Mouse (Mus musculus) megakaryocyte, embryonic 14.5 days (primary cell): ENCODE results near the gene Angel1. TPM values are rescaled to one million over a fixed set of nuclear protein-coding genes. Genes with fewer than 3 reads are reported as not detected.

ENCODE experiments used
- H3K27me3 ChIP-seq: replicated peaks from 2 replicates; pipeline ENCODE3; 2012; ENCODE audit warnings: inconsistent platforms
- H3K36me3 ChIP-seq: replicated peaks from 2 replicates; pipeline ENCODE3; 2012; ENCODE audit warnings: low read length, inconsistent platforms, mixed read lengths
- H3K4me1 ChIP-seq: 2 replicates; pipeline ENCODE4 v1.6.1; 2012; ENCODE audit warnings: inconsistent platforms
- H3K4me3 ChIP-seq: replicated peaks from 2 replicates; pipeline ENCODE3; 2012; ENCODE audit warnings: moderate library complexity, mild to moderate bottlenecking, inconsistent platforms
- H3K9me3 ChIP-seq: 2 replicates; pipeline ENCODE4 v1.6.1; 2012; ENCODE audit warnings: inconsistent platforms
- FLI1 ChIP-seq: IDR thresholded peaks from 2 replicates; pipeline ENCODE4 v1.6.1; 2012; ENCODE audit warnings: low read length, inconsistent platforms, mixed read lengths
- GATA1 ChIP-seq: IDR thresholded peaks from 3 replicates; pipeline ENCODE4 v1.6.1; 2012; ENCODE audit warnings: mixed read lengths, low read length, inconsistent platforms, borderline replicate concordance
- polyA plus RNA-seq: library from polyadenylated mRNA; stranded (reverse); fragments of >175 nt; gene quantifications from 2 replicates; pipeline ENCODE4 v1.2.3, GENCODE M21; 2012; ENCODE audit warnings: low replicate concordance; ENCODE audit not compliant: insufficient read depth

Gene Angel1
- polyA plus RNA-seq, 1 experiment = 1.2 TPM

DNA sequence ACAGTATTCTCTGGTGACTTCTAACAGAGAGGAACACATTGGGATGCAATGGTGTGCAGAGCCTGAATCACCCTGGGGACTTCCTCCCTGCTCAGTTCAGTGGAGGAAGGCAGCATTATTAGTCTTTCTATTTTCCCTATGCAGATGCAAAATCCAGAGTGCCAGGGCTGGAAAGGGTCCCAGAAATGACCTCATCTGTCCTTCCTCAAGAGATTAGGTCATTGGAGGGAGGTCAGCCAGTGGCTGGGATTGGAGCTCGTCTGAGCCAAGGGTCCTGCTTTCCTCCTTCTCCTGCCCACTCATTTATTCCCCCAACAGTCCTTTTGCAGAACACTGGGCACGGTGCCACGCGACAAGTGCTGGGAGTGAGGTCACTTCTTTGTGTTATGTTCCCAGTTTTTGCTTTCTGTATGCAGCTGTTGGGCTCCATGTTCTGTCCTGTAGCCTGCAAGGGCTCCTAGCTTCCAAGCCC, 73.7 kb downstream of the Angel1 start:
- no peaks in the 10 kb centered on the region for H3K36me3 ChIP-seq
- H3K9me3 ChIP-seq = peaks cover 9% of the 10 kb centered on the region
- H3K4me1 ChIP-seq = peaks cover 5% of the 10 kb centered on the region; the same call in 1 of the 2 replicates
- TF ChIP-seq FLI1 (no peak), GATA1 (no peak)
- peaks cover 65% of the 10 kb centered on the region for H3K27me3 ChIP-seq
- no peak overlapping the region for H3K4me3 ChIP-seq

DNA sequence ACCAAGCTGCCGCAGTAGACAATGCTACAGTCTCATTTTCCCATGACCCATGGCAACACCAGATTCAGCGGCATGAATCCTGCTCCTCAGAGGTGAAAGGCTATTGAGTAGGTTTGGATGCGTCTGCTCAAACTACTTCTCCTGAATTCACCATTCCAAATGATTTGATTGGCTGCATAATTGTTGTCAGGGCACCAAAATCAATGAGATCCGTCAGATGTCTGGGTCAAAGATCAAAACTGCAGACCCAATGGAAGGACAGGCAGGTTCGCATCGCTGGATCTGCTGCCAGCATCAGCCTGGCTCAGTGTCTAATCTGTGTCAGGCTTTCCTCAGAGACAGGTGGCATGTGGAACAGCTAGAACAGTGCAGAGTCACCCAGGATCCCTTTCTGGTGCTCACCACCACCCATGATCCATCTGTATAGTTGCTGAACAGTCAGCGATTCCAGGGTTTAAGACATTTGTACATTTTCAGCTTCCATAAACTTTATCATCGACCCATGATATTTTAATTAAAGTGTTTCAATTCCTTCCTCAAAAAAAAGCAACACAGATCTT, 74.9 kb downstream of the Angel1 start:
- H3K4me3 ChIP-seq = no peak overlapping the region
- H3K36me3 ChIP-seq = no peaks in the 10 kb centered on the region
- TF ChIP-seq GATA1 (no peak), FLI1 (no peak)
- H3K27me3 ChIP-seq = peaks cover 70% of the 10 kb centered on the region
- peaks cover 5% of the 10 kb centered on the region; the same call in 1 of the 2 replicates for H3K4me1 ChIP-seq
- peaks cover 9% of the 10 kb centered on the region for H3K9me3 ChIP-seq

Other genes with a start within 250 kb of the Angel1 start
- gene Vash1, start 47.8 kb downstream of the Angel1 start, polyA plus RNA-seq = 52.4 and 71.7 TPM in 2 replicates
- gene Lrrc74a, start 7.9 kb upstream of the Angel1 start, polyA plus RNA-seq = not detected in 2 replicates
- gene Irf2bpl, start 158.3 kb upstream of the Angel1 start, polyA plus RNA-seq = 32.7 and 46.2 TPM in 2 replicates
- 4.8 and 6.4 TPM in 2 replicates for gene Cipc, start 220.6 kb upstream of the Angel1 start, polyA plus RNA-seq